Mouse (Mus musculus) common myeloid progenitor, adult 5-6 weeks (primary cell): Measurements from ENCODE around the gene Tnnt3. TPM values are rescaled to one million over a fixed set of nuclear protein-coding genes. Genes with fewer than 3 reads are reported as not detected.

Experiments used
- ATAC-seq: replicated peaks from 2 replicates; pipeline ENCODE4 v1.8.0; 2016; ENCODE audit warnings: low read depth, mild to moderate bottlenecking, moderate TSS enrichment, inconsistent platforms; ENCODE audit not compliant: poor library complexity, severe bottlenecking
- total RNA-seq: library from RNA; stranded (forward); fragments of 200-1000, 187-1606 nt; gene quantifications from 2 replicates; pipeline ENCODE4 v1.2.3, GENCODE M21; 2017

The Tnnt3 gene
- total RNA-seq, 1 experiment from 2014 or later: not detected

DNA sequence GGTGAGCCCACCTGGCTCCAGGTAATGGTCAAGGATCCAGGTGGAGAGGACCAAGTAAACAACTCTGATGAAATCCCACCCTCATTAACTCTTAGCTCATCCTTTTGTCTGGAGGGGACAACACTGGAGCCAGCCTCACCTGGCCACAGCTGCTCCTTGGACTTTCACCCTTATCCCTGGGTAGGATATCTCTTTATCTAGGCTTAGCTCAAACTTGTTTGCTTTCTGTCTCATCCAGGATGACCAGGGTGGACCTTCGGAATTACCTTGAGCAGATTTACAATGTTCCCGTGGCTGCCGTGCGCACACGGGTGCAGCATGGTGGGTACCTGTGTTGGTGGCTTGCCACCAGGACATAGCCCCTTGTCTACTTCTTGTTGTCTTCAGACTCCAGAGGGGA, 37.2 kb downstream of the Tnnt3 start:
- no peak for ATAC-seq

DNA sequence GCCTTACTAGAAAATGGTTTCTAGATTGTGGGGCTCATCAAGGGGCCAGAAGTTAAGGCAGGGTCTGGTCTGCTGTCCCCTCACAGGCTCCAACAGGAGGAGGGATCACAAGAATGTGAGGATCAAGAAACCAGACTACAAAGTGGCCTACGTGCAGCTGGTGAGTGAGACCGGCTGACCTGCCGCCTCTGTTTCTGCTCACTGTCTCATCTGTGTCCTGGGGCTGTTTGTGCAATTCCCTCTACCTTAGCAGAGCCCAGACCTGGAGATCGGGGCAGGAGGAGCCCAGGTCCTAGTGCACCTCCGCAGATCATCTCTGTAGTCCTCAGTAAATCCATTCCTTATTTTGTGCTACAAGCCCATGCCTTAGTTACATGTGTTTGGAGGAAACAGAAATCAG, 38.5 kb downstream of the Tnnt3 start:
- no peak for ATAC-seq

DNA sequence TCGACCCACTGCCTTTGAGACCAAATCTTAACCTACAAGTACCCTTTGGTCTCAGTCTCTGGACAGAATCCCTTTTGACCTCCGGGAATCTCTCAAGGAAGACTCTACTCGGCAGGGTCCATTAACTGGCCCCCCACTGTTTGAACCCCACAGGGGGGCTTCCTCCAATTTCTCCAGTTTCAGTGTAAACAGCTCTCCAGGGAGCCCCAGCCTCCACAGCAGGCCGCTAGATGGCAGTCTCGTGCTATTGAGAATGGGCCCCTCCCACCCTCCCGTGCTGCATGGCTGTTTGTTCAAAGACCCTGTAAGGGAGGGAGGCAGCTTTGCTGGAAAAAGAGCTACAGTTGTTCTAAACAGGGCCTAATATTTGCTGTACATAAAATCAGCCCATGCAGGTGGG, 39.2 kb downstream of the Tnnt3 start:
- peak; percentile 45; the same call in 1 of the 2 replicates for ATAC-seq

DNA sequence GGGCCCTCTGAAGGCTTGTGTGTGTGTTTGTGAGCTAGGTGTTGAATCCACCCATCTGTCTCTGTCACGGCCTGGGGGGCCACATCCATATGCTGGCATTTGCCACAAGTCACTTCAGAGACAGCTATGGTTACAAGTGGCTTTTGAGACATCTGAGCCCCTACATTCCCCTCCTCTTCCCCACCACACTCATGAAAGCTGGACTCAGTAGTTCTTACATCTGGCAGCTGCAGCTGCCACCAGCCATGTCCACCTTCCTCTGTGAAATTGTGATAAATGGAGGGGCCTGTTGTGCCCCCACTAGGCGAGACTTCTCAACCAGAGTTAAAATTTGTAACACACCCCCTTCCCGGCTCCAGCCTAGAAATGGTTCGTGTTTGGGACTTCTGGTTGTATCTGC, 39.7 kb downstream of the Tnnt3 start:
- ATAC-seq: no peak

DNA sequence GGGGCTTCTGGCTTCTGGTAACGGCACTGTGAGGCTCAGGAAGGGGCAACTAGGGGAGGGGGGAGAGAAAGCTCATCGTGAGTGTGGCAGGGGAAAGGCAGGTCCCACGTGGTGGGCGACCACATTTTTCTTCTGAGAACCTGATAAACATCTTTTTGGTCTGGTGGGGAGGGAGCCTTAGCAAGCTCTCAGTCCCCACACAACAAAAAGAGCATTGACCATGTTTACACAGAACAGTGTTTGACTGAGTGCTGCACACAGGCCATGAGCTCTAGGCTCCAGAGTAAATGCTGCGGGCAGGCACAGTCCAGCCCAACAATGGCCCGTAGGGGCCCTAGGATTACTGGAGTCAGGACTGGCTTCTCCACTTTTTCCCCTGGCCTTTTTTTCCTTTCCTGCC, 40.1 kb downstream of the Tnnt3 start:
- ATAC-seq: no peak

DNA sequence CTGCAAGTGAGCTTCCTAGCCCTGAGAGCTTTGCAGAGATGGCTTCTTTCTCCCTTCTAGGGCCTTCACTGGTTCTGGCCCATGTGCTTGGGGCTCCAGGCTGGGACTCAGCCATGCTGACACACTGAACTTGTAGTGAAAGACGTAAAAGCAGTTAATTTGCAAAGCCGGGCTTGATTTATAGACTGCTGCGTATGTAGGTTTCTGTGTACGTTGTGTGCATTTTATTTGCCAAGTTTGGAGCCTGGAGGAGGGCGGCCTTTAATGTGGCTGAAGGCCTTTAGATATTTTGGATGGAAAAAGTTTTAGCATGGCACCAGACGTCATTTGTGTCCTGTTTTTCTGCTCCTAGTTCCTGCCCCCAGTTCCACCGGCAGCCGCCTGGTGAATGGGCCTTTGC, 41.2 kb downstream of the Tnnt3 start:
- no peak for ATAC-seq

DNA sequence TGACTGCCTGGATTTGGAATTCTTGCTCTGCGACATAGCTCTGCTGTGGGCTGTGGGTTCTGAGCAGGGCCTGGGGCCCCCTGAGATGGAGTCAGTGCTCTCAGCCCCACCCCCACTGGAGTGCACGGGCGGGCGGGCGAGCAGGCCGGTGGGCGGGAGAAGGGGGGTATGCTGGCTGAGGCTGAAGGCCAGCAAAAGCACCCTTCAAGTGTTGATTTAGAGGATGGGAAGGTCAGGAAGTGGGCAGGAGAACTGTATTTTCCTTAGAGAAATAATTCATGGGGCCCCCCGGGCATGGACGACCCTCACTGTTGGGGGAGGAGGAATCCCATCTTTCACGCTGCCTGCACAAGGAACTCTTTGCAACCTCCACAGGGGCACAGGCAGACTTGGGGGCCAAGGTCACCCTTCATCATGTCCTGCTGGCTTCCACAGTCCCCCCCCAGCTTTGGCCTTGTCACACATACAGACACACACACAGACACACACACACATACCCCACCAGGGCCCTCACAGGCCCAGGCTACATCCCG, 44.2 kb downstream of the Tnnt3 start:
- ATAC-seq: no peak

DNA sequence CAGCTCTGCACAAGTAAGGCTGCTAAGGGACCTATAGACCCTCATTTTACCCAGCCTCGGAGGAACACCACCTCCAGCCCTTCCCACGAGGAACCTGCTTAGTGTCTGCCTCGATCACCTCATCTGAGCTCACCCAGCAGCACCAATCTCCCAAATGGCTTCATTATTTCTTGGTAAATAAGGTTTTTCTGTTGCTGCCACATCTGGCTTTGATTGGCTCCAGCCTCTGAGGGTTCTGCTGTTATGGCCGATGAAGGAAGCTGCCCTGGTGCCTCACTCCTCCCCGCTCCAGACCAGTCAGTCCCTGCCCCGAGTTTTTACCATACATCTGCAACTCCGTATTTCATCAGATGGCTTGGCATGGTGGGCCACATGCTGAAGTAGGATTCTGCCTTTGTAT, 47.3 kb downstream of the Tnnt3 start:
- ATAC-seq: no peak

DNA sequence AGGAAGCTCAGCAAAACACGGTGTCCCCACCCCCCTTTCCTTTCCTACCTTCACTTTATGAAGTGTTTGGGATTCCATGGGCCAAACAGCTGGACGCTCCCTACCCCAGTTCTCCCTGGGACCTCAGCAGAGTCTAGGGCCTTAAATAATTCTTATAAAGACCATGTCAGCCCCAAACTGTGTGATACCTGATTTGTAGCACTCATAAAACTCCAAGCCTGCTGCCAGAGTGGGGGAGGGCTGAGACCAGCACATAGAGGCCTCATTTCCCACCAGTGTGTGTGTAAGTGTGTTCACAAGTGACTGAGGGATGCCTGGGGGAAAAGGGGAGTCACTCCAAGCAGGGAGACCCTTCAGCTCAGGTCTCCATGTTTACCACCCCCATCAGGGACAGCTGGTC, 49.2 kb downstream of the Tnnt3 start:
- no peak for ATAC-seq

DNA sequence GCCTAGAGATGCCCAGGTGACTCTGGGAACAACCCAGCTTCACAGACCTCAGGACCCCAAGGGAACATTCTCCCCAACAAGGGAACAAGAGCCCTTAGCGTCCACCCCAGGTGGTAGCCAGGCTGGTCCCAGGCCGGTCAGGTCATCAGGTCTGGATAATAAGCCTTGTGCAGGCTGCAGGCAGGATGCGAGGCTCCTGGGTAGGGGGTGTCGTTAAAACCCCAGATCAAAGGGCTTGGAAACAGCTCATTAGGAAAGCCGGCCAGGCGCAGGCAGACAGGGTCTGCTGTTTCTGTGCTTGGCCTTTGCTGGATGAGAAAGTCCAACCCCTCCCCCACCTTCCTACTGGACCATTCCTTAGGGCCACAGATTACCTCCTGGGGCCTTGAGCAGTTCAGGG, 50.1 kb downstream of the Tnnt3 start:
- ATAC-seq: no peak

DNA sequence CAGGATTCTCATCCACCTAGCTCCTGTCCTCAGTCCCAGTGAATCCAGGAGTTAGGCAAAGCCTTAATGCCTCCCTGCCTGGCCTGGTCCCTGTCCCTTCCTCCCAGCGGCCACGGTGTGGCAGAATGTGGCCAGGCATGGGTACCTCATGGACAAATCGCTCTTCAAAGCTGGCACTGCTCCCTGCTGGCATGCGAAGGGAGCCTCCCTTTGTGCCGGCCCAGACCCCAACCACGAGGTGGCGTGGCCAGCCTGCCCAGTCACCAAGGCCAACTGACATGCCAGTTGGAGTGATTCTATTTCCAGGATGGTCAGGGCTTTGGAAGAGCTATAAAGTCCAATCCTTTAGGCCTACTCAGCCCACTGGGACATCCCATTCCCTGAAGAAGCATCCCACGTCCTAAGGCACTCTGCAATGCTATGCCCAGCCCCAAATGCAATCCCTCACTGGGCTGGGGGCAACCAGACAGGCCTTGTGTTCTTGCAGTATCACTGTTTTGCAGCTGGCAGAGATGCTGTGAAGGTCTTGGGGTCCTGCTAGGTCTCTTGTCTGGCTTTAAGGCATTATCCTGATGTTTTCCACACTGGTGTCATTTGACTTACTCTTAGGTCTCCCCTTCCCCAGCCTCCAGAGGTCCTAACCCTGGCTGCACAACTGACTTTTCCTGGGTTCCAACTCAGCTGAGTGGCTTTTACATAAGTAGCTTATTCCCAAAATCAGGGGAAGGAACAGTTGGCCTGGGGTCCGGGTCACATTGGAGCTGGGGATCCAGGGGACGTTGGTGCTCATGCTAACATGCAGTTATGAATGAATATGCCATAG, 51.5 kb downstream of the Tnnt3 start:
- no peak for ATAC-seq

DNA sequence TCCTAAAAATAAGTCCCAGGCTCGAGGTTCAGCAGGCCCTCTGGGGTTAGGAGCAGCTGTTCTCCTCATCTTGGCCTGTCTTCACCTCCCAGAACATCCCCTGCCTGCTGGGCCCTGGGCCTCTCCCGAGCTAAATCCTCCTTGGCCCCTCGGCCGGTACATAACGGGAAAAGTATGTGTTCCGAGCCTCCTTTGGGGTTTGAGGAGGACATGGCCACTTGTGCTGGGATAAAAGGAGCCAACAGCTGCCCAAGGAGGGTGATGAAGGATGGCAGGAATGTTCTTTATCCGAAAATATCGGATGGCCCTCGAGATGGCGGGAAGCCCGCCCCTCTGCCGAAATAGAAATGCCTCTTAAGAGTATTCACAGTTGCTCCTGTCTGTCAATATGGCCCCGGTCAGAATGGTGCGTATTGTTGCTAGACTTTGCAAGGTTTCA, 52.3 kb downstream of the Tnnt3 start:
- no peak for ATAC-seq

DNA sequence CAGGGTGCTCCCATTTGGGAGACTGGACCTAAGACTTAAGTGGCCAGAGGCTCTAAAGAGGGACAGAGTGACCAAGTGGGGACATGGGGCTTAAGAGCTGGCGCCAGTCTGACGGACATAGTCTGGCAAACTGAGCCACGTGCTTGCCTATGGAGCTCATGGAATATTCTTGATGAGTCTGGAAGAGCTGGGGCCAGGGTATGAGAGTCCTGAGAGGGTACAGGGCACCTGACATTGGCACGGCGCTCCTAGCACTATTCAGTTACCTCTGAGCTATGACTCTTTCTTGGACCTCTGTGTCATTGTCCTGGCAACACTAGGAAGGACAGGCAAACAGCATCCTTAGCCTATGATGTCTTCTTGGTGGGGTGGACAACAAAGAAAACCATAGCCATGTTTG, 53.1 kb downstream of the Tnnt3 start:
- no peak for ATAC-seq

DNA sequence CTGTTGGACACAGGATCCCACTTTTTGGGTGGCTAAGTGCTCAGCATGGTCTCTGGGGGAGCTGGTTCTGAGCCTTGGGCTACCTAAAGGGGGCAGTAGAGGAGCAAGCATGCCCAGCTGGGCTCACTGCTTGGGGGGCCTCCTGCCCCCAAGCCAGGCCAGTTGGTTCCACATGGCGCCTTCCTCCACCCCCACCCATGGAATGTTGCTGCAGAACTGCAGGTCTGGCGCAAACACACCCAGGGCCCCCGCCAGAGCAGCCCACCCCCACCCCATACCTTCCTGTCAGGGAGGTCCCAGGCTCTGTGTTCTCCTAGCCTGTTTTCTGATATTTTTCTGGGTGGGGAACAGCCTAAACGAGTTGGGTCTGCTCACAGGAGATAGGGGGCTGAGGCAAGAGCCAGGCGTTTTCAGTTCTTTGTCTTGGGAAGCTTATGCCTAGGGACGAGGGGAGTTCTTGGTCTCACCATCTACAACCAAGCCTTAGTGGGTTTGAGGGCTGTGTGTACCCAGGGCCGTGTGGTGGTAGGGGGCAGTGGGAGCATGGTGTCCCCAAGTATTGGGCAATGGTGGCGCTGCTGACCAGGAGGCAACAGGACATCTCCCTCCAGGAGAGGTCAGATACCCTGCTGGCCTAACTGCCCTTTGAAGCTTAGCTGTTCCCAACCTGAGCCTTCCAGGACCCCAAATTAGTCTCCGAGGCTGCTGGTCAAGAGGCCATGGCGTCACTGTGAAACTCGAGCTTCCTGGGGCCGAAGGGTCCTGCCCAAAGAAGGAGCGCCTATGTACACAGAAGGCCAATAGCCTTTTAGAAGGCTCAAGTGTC, 54.2 kb downstream of the Tnnt3 start:
- ATAC-seq: no peak

DNA sequence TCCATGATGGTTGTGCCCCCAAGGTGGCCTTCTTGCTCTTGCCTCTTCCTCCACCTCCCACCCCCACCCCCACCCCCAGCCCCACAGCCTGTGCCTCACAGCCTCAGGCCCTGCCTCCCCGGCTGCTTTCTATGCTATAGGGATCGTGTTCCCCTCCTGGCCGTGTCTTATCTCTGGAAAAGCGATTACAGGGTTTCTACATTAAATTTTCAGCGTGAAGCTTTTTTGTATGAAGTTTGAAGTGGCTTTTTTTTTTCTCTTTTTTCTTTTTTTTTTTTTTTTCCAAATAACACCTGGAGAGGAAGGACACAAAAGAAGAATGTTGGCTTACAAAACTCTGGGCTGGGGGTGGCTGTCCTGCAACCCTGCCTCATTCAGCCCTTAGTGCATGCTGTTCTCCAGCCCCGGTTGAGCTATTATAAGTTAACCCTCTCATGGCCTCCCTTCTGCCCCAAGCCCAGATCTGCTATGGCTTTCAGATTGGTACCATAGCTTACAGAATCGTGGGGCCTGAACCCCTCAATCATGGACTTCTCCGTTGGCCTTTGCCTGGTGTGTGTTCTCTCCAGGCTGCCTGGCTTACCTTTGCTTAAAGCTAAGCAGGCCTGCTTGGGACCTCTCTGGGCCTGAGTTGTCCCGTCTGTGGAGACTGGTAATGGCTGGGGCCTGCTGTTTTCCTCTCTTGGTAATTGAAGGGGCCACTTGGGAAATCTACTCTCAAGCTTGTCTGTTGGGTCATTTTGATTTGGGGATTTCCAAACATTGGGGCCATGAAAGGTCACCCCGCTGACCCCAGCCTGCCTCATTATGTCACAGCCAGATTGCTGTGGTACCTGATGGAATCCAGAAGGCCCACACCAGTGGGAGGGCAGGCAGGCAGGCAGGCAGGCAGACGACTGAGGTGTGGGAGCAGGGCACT, 55.0 kb downstream of the Tnnt3 start:
- no peak for ATAC-seq

DNA sequence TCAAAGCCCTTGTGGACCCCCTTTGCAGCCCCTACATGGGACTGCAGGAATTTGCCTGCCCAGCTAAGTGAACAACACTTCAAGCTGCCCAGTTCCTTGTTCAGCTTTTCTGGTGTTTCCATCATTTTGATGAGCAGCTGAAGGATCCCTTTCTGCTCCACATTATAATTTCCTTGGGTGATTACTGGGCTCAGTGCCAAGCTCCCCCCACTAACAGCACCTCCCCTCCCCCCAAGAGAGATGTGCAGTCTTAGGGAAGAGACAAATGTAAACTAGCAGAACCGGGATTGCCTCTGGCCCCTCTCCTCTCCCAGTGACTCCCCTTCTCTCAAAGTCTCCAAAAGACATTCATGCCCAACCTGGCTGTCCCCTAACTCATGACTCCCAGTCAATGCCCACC, 56.0 kb downstream of the Tnnt3 start:
- no peak for ATAC-seq

DNA sequence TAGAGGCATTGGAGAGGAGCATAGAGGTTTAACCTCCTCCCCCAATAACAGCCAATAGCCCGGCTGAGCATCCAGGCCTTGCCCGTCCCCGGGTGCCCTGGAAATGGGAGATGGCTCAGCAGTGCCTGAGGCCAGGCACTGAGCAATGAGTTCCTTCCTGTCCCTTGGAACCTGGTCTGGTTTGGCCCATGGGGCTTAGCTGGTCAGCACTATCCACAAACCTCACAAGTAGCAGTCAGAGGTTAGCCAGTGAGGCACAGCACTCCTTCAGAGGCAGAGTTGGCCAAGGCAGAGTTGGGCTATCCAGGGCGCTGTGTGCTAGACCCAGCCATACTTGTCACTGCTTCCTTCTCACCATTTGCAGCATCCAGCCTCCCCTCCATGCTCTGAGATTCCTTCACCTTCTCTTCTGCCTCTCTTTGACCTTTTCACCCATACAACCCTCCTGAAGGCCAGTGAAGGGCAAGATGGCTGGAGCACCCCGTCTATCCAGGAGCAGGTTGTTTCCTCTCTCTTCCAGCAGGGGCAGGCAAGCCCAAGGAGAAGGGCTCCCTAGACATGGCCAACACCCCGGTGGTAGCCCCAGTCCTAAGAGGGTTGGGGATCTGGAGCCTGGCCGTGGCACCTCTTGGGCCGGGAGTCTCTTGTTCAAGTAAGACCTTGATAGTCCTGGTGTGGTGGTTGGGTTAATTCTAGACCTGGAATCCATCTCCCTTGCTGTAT, 56.9 kb downstream of the Tnnt3 start:
- ATAC-seq: no peak

DNA sequence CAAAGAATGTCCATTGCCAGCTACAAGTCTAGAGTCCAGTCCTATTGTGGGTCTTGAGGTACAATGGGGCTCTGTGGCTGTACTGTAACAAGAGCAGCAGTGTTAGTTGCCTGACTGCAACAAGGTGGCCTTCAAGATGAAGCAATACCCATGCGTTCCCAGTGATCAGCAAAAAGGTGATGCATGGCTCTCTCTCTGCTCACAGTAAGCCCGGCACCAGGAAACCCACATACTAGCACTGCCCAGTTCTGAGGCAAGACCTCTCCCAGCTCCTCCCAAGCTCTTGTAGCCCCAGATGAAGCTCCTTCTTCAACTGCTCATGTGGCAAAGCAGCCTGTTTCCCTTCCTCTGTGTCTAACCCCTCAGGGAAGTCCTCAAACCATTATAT, 57.4 kb downstream of the Tnnt3 start:
- ATAC-seq: no peak

DNA sequence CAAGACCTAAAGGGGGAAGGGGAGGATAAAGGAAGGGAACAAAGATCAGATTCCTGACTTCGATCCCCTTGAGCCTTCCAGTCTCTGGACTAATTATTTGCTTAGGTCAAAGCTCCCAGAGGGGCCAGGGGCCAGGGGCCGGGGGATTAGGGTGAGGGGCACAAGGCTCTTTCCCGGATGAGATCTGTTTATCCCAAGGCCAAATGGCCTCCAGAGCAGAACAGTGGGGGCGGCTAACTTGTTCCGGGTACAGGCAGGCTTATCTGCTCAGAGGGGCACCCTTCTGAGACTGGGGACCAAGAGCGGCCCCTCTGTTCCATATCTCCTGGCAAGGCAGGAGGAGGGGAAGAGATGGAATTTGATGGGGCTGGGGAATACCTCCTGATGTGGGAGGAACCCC, 59.1 kb downstream of the Tnnt3 start:
- no peak for ATAC-seq
